Mouse (Mus musculus) layer of hippocampus, postnatal 14 days (tissue): ENCODE data around the gene Vamp5. TPM values are rescaled to one million over a fixed set of nuclear protein-coding genes. Genes with fewer than 3 reads are reported as not detected.
A peak's percentile ranks its signal among the peaks of the same experiment; 100 is the strongest.

Experiments
- DNase-seq, 2 experiments: peaks; one replicate each; pipeline ENCODE4 v3.0.0; 2021 to 2022; ENCODE audit warnings: low spot score in 2 of 2, mixed read lengths in 1 of 2
- total RNA-seq, 2 experiments: library from RNA; stranded (reverse); gene quantifications; 2 replicates each; pipeline ENCODE4 v1.2.3; 2021

Gene Vamp5
- total RNA-seq, 2 experiments from 2014 or later = 3.7 to 4.2 TPM

DNA sequence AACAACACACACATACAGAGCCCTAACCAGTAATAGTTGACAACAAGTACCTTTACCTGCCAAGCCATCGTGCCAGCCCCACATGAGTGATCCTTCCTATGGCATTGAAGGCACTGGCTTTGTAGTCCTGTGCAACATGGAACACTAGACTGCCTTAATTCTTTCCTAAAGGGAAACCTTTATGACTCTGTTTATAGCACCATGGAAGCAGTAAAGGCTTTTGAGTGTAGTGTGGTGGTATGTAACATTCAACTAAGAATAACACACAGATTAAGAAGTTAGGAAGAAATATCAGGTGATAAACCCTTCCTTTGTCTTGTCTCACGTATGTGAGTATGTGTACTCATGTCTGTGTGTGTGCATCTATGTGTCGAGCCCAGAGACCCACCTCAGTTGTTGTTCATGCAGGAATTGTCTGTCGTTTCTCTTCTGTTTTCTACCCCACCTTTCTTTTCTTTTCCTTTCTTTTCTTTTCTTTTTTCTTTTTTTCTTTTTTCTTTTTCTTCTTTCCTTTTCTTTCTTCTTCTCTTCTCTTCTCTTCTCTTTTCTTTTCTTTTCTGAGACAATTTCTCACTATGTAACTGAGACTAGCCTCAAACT lies 13.3 kb downstream of the Vamp5 start, which contains the start of gene Rnf181:
TSS of gene Rnf181 (minus strand) at position 113 of the 600 bp plus-strand sequence.
- DNase-seq = no peak

- DNase-seq = no peak
Measured at GRCm38 (mm10) chr6:72366304-72366703, 14.0 kb downstream of the Vamp5 start.

GRCm38 (mm10) chr6:72364985-72365384 lies 15.3 kb downstream of the Vamp5 start:
- no peak for DNase-seq

DNA sequence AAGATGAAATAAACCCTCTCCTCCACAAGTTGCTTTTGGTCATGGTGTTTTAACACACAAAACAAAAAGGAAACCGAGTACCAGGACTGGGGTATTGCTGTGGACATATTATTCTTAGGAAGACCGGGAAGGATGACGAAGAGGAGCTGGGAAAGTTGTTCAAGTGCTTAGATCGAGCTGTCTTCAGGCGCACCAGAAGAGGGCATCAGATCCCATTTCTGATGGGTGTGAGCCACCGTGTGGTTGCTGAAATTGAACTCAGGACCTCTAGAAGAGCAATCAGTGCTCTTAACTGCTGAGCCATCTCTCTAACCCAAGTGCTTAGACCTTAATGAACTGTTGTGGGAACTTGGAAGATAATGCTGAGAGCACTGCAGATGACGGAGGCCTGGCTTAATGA lies 16.3 kb downstream of the Vamp5 start:
- DNase-seq = no peak

GRCm38 (mm10) chr6:72362132-72363028 lies 17.9 kb downstream of the Vamp5 start:
- peak; percentile 93 to 98 for DNase-seq

DNA sequence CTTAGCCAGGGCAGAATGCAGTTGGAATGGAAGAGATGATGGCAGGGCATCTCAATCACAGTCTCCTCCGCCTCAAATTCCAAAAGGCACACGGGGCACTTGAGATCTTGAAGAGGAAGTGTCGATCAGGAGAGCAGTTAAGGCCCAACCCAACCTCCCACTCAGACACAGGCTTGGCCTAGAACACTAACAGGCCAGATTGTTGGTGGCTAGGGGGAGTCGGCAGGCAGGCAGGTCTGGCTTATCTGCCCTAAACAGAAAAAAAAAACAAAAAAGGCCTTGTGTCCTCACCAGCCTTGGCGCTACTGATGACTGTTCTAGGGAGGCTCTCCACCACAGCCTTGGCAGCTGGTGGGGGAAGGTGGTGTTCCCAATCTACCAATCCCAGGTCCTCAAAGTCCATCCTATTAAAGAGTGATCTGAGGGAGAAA lies 19.1 kb downstream of the Vamp5 start:
- no peak for DNase-seq

GRCm38 (mm10) chr6:72360599-72360935 lies 19.7 kb downstream of the Vamp5 start:
- DNase-seq = no peak

GRCm38 (mm10) chr6:72359891-72360598 lies 20.2 kb downstream of the Vamp5 start:
- DNase-seq = no peak

- DNase-seq = no peak
Measured at GRCm38 (mm10) chr6:72359343-72359742, 20.9 kb downstream of the Vamp5 start.

DNA sequence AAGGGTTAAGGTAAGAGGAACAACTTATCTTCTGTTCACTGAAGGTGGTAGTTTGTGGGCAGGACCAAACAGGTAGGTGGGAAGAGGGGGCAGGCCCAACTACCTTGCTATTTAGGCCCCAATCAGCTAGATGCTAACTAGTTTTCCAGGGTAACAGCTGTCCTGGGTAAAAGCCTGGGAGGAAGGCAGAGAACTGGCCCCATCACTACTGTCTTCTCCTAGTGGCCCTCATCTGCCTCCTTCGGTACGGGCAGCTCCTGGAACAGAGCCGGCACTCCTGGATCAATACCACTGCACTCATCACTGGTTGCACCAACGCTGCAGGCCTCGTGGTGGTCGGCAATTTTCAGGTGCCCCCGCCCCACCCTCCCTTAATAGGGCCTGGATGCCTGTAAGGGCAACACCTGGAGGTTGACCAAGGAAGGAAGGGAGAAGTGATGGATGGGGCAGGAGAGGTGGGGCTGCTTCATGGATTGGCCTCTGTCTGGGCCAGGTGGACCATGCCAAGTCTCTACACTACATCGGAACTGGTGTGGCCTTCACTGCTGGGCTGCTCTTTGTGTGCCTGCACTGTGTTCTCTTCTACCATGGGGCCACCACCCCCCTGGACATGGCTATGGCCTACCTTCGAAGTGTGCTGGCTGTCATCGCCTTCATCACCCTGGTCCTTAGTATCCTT lies 22.0 kb downstream of the Vamp5 start:
- no peak for DNase-seq

DNA sequence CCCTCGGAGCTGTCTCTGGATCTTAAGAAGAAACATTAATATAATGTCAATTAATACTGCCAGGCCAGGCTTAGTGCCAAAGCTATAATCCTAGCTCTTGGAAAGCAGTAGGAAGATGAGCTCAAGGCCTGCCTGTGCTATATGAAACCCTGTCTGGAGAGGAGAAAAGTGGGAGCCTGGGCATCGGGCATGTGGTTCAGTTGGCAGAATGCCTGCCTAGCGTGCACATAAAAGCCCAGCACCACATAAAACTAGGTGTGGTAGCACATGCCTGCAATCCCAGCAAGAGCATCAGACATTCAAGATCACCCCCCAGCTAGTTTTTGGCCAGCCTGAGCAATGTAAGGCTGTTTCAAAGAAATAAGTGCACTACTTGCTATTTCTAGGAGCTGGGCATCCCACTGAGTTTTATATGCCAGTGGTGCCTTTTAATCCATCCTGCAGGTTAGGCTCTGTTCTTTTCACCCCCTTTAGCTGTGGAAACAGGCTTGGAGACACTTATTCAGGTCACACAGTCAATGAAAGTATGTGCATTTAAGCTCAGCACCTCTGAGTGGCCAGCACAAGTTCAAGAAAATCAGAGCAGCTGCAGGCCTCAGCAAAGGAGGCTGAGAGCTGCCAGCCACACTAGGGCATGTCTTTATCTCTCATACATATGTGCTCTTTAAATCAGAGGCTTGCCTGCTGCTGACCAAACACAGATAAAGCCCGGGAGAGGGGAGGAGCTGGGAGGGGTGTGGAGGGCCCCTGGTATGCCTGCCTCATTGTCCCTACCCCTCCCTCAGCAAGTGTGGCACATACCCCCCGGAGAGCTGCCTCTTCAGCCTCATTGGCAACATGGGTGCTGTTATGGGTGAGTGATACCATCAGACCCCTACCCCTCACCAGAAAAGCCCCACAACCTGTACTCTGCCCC lies 22.8 kb downstream of the Vamp5 start:
- no peak for DNase-seq

- DNase-seq = no peak
Measured at GRCm38 (mm10) chr6:72356001-72356532, 24.2 kb downstream of the Vamp5 start.

DNA sequence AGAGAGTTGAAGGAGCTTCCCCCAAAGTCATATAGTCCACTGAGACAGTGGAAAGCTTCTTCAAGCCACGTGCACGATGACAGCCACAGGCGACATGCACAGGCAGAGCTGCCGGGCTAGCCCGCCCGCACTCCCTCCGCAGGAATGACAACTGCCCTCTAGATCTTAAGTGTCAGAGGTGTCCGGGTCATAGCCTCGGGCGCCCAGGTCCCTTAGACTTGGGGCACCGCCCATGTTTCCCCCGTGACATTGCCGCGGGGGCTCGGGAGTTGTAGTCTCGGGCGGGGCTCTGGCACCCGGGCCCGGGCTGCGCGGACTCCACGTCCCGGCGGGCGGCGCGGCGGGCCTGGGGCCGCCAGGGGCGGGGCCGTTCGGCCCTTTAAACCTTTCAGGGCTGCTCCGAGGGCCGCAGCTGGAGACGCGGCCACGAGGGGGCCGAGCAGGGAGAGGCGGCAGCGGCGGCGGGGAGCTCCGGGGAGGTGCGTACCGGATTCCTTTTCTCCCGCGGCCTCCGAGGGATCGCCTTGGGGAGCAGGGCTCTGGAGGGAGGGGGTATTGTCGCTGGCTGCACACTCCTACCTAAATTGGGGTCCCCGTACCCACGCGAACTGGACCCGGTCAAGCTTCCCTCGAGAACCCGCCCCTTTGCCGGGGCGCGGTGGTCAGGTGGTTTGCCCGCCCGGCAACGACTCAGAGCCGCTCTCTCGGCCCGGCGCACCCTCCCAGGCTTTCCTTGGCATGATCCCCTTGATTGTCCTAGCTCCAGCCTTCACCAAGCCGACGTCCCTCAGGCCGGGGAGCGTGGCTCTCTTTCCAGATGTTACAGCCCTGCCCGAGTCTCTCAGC lies 25.0 kb downstream of the Vamp5 start, which contains the start of gene Tmem150a:
TSS of gene Tmem150a (plus strand) at position 382 of the 846 bp plus-strand sequence.
- peak; percentile 71 to 74 for DNase-seq

GRCm38 (mm10) chr6:72354025-72354424 lies 26.2 kb downstream of the Vamp5 start:
- DNase-seq = no peak

- no peak for DNase-seq
Measured at GRCm38 (mm10) chr6:72352636-72353405, 27.4 kb downstream of the Vamp5 start.

DNA sequence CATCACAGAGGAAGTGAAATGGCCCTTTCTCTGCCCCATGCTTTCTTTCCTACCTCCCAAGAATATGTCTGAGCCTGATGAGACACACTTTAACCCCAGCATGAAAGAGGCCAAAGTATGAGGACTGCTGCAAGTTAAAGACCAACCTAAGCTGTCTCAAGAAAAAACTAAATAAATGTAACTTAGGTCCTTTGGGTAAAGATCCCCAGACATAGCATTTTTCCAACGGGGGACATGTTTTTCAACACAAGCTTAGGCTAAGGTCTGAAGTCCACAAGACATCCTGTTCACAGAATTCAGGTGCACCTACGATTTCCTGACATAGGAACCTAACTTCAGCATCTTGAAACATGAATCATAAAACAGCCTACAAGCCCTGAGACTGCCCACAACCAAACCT lies 30.1 kb downstream of the Vamp5 start:
- no peak for DNase-seq

DNA sequence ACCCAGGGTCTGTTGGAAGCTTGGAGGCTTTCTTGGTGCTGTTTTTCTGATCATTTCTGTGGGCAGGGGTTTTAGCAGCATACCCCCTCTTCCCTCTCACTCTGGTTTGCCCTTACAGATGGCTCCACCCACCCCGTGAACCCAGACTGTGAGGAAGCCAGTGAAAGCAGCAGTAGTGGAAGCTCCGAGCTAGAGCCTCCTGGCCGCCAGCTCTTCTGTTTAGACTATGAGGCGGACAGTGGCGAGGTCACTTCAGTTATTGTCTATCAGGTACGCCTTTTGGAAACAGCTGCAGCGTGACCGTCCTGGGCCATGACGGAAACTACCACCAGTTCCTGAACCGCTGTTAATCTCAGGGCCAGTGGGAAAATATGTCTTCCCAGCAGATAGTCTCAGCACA lies 31.9 kb downstream of the Vamp5 start:
- no peak for DNase-seq
